Mouse (Mus musculus) kidney, embryonic 15.5 days (tissue): ENCODE measurements around the gene Pih1h3b. TPM values are rescaled to one million over a fixed set of nuclear protein-coding genes. Genes with fewer than 3 reads are reported as not detected.

Experiments
- ATAC-seq: fragments of 200-750 bp; cut with Nextera tagmentation; replicated peaks from 2 replicates; pipeline ENCODE4 v1.8.0; 2017; ENCODE audit warnings: moderate TSS enrichment; ENCODE audit not compliant: low FRiP score
- H3K27ac ChIP-seq: fragments of 300-500 bp; sonication (generic); 2 replicates; pipeline ENCODE4 v1.5.1; 2015; ENCODE audit warnings: mild to moderate bottlenecking, inconsistent platforms
- H3K27me3 ChIP-seq: fragments of 300-500 bp; sonication (generic); 2 replicates; pipeline ENCODE4 v1.6.1; 2015; ENCODE audit warnings: inconsistent platforms
- H3K36me3 ChIP-seq: fragments of 300-500 bp; sonication (generic); 2 replicates; pipeline ENCODE4 v1.6.1; 2015; ENCODE audit warnings: inconsistent platforms
- H3K4me1 ChIP-seq: fragments of 300-500 bp; sonication (generic); 2 replicates; pipeline ENCODE4 v1.6.1; 2015; ENCODE audit warnings: inconsistent platforms
- H3K4me2 ChIP-seq: fragments of 300-500 bp; sonication (generic); 2 replicates; pipeline ENCODE4 v1.6.1; 2015; ENCODE audit warnings: moderate library complexity, mild to moderate bottlenecking, inconsistent platforms
- H3K4me3 ChIP-seq: fragments of 300-500 bp; sonication (generic); replicated peaks from 2 replicates; pipeline ENCODE4 v1.5.1; 2015; ENCODE audit warnings: mild to moderate bottlenecking, inconsistent platforms
- H3K9ac ChIP-seq: fragments of 300-500 bp; sonication (generic); 2 replicates; pipeline ENCODE4 v1.6.1; 2015; ENCODE audit warnings: mild to moderate bottlenecking, inconsistent platforms
- H3K9me3 ChIP-seq: fragments of 300-500 bp; sonication (generic); replicated peaks from 2 replicates; pipeline ENCODE4 v1.6.1; 2016; ENCODE audit warnings: inconsistent platforms
- WGBS: fragments of 180-500 bp; shearing (Covaris S2); methylation state at CpG from one replicate; pipeline ENCODE4 v1.1.7; 2015; ENCODE audit warnings: mixed read lengths; 5-methylcytosine and 5-hydroxymethylcytosine counted together
- polyA plus RNA-seq: library from polyadenylated mRNA; unstranded; fragments of >200 nt; fragmentation: Nextera tagmentation; extraction: Ambion mirVana; gene quantifications from 2 replicates; pipeline ENCODE4 v1.2.1, GENCODE M21; 2015

Gene Pih1h3b
- not detected in 2 replicates for polyA plus RNA-seq

DNA sequence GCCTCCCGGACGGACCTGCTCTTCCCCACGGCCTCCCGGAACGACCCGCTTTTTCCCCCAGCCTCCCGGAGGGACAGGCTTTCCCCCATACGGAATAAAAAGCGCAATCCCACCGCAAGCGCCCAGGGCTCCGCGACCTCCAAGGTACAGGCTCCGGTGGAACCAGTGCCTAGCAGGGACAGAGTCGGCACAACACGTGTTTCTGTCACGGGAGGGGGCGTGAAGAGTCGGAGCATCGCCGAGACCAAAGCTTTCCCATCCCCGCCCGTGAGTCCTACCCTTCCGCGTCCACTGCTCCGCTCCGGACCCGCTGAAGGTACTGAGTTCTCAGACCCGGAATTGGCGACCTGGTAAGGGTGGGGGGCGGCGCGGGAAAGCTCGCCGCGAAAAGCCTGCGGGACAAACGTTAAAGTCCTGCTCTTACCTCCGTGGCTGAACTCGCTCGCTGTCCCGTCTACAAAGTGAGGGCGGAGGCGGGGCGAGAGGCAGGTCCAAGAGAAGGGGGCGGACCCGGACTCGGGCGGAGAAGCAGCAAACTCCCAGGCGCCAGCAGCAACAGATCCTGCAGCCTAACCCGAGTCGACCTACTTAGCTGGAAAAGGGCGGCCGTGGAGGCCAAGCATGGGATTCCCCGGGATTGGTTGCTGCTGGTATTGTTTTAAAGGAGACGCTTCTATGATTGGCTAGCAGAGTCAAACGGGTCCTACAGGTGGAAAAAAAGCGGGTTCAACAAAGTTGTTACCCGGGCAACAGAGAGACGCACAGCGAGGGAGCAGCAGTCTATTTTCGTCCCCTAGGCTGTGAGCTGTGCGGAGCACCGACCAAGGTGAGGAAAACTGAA, at the start of gene Pih1h3b, which contains the start of gene Nup62cl:
Gene Pih1h3b, plus strand, starts transcription at position 745 of the 841 bp plus-strand sequence.
Gene Nup62cl, minus strand, starts transcription at position 578 of the 841 bp plus-strand sequence.
- Histone ChIP-seq H3K27me3 (peaks cover 48% of the 10 kb centered on the region), H3K4me2 (peak within 1 kb of the TSS; percentile 57), H3K36me3 (no peaks in the 10 kb centered on the region), H3K27ac (no peak within 1 kb of the TSS), H3K9ac (no peak within 1 kb of the TSS), H3K4me1 (peaks cover 5% of the 10 kb centered on the region; the same call in 1 of the 2 replicates), H3K4me3 (peak within 1 kb of the TSS; percentile 39), H3K9me3 (peaks cover 9% of the 10 kb centered on the region; the same call in 1 of the 2 replicates)
- ATAC-seq, result peak; percentile 90
- WGBS, result 31% methylated on average over 59 of the region's 64 CpGs

DNA sequence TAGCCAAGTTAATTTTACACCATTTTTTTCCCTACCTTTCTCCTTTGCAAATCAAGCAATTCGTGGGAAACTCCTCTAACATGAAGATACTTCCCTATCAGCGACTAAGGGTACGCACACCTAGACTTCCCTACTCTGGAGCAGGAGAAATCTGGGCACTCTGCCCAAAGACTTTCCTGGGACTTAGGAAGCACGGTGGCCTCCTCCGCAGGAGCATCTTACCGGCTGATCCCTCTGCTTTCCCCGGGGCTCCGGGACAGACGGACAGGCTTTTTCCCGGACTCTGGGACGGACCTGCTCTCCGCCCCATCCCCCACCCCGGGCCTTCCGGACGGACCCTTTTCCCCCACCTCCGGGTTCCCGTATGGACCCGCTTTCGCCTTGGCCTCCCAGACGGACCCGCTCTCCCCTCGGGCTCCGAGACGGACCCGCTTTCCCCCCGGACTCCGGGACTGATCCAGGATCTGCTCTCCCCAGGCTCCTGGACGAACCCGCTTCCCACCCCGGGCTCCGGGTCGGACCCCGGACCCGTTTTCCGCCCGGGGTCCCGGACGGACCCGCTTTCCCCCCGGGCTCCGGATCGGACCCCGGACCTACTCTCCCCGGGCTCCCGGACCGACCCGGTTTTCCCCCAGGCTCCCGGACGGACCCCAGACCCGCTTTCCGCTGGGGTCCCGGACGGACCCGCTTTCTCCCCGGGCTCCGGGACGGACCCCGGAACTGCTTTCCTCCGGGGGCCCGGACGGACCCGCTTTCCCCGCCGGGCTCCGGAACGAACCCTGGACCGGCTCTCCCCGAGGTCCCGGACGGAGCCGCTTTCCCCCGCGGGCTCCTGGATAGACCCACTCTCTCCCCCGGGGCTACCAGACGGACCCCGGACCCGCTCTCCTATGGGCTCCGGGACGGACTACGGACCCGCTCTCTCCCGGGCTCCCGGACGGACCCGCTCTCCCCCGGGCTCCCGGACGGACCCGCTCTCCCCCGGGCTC, 1.5 kb upstream of the Pih1h3b start:
- H3K9ac ChIP-seq, result no peak overlapping the region
- H3K9me3 ChIP-seq, result peaks cover 9% of the 10 kb centered on the region; the same call in 1 of the 2 replicates
- H3K27me3 ChIP-seq, result peaks cover 56% of the 10 kb centered on the region
- H3K4me2 ChIP-seq, result peak overlapping the region; percentile 57
- WGBS, result 24% methylated on average over 82 of the region's 90 CpGs
- H3K27ac ChIP-seq, result no peak overlapping the region
- H3K4me1 ChIP-seq, result peaks cover 5% of the 10 kb centered on the region; the same call in 1 of the 2 replicates
- no peaks in the 10 kb centered on the region for H3K36me3 ChIP-seq
- ATAC-seq, result peak; percentile 54; the same call in 1 of the 2 replicates
- peak overlapping the region; percentile 39 for H3K4me3 ChIP-seq

DNA sequence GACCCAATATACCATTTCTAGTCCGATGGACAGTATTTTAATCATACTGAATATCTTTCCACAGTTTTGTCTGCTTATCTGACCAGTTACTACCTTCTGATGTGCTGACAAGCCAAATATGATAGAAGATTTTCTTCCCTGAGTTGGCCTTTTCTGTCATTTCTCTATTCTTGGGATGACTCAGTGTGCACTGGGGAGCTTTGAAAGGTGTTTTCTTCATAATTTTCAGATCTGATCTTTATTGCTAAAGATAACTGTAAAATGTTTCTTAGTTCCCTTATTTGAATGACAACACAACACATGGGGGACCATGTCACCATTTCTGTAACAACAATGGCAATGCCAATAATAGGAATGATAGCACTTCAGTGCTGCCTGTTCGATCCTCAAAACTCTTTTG, 19.9 kb downstream of the Pih1h3b start:
- no peak overlapping the region for H3K4me3 ChIP-seq
- peaks cover 7% of the 10 kb centered on the region for H3K27me3 ChIP-seq
- H3K4me1 ChIP-seq, result no peaks in the 10 kb centered on the region
- no peaks in the 10 kb centered on the region for H3K9me3 ChIP-seq
- H3K27ac ChIP-seq, result no peak overlapping the region
- 90% methylated on average over 2 of the region's 2 CpGs for WGBS
- ATAC-seq, result no peak
- no peaks in the 10 kb centered on the region for H3K36me3 ChIP-seq
- no peak overlapping the region for H3K9ac ChIP-seq
- no peak overlapping the region for H3K4me2 ChIP-seq

DNA sequence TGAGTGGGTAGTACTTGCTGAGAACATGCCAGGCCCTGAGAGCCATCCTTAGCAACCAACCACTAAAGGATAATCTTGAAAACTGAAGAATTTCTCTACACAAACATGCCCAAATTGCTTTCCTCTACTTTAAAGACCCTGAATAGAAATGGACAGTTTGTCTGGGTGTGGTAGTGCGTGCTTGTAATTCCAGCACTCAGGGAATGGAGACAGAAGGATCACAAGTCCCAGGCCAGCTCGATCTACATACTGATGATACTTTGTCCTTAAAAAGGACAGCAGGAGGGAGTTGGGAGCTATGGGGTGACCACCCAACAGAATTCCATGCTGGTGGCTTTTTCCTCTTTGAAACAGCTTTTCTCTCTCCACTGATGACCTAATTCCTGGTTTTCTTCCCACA, 31.4 kb downstream of the Pih1h3b start:
- 86% methylated on average over 2 of the region's 2 CpGs for WGBS
- no peaks in the 10 kb centered on the region for H3K36me3 ChIP-seq

More for the DNA sequence above, 31.4 kb downstream of the Pih1h3b start:
- no peak overlapping the region for H3K9ac ChIP-seq
- no peak overlapping the region for H3K4me3 ChIP-seq
- H3K27ac ChIP-seq, result no peak overlapping the region
- H3K27me3 ChIP-seq, result peaks cover 28% of the 10 kb centered on the region
- no peaks in the 10 kb centered on the region for H3K9me3 ChIP-seq
- H3K4me1 ChIP-seq, result no peaks in the 10 kb centered on the region
- no peak overlapping the region for H3K4me2 ChIP-seq
- no peak for ATAC-seq

Other genes starting within 250 kb of the Pih1h3b start
- 12.7 and 13.8 TPM in 2 replicates for gene Morc4, start 191.2 kb upstream of the Pih1h3b start, polyA plus RNA-seq
- gene Rbm41, start 64.3 kb upstream of the Pih1h3b start, polyA plus RNA-seq, result 4.5 and 4.6 TPM in 2 replicates
- 2.7 and 3.3 TPM in 2 replicates for gene Nup62cl, start 167 bp upstream of the Pih1h3b start, polyA plus RNA-seq